Mouse (Mus musculus): ENCODE measurements at regions not wholly inside any gene's neighbourhood (a gene's known extent, or its start where the extent isn't known, plus 50 kb on each side); places are given as distances from the start of the nearest gene placed in this dataset.

DNA sequence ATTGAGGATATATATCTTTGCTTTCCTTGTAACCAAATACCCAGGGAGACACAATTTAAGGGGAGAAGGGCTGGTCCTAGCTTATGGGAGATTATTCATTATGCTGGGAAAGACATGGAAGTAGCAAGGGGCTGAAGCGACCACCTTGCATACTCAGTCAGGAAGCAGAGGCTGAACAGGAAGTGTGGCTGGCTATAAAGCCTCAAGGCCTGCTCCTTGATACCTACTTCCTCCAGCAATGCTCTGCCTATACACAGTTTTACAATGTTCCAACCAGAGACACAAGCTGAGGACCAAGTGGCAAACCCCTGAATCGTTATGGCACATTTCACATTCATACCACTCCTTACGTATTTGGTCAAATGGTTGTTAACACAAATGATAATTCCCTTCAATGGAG lies 284.3 kb downstream of the Gm11361 start:
- Histone ChIP-seq H3K4me1 (ENCODE audit: insufficient read depth) (peaks cover 7% of the 10 kb centered on the region; the same call in 1 of the 2 replicates), H3K36me3 (ENCODE audit: insufficient read depth) (no peaks in the 10 kb centered on the region), H3K9me3 (ENCODE audit: low read length) (0 out of 2 replicates have a peak, but pooled peaks cover 3% of the 10 kb centered on the region), H3K27me3 (ENCODE audit: insufficient read depth, low read length) (no peaks in the 10 kb centered on the region), H3K4me3 (ENCODE audit: low read depth, low read length) (no peak overlapping the region), H3K27ac (ENCODE audit: low read depth, low read length) (no peak overlapping the region), H3K9ac (no peak overlapping the region), H3K4me2 (ENCODE audit: low read depth) (no peak overlapping the region)
- no peak for ATAC-seq
- no peak for DNase-seq
- TF ChIP-seq CTCF (IDR thresholded peaks at IDR 0.05; ENCODE audit: low read depth), result no peak
- WGBS, result 94% methylated on average over 3 of the region's 3 CpGs

DNA sequence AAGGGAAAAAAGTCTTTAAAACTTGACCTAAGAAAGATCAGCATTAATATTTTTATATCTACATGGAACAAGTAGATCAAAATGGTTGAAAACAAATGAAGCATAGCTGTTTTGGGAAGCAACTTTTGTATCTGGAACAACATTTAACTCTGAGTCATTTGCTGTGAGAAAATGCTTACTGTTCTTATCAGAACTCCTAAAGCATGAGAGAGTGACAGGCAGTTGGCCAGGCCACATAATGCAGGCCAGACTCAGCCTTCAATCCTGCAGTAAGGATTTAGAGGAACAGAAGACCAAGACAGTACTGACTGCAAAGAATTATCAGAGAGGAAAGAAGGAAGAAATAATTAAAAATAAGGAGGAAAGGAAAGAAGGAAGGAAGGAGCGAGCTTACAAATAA lies 275.8 kb downstream of the Gm11361 start:
- ATAC-seq (no peak), DNase-seq (no peak)
- Histone ChIP-seq H3K9ac (no peak overlapping the region), H3K4me2 (ENCODE audit: low read depth) (no peak overlapping the region), H3K4me1 (ENCODE audit: insufficient read depth) (no peaks in the 10 kb centered on the region), H3K9me3 (ENCODE audit: low read length) (no peaks in the 10 kb centered on the region), H3K4me3 (ENCODE audit: low read depth, low read length) (no peak overlapping the region), H3K27ac (ENCODE audit: low read depth, low read length) (no peak overlapping the region), H3K27me3 (ENCODE audit: insufficient read depth, low read length) (no peaks in the 10 kb centered on the region), H3K36me3 (ENCODE audit: insufficient read depth) (no peaks in the 10 kb centered on the region)
- 95% methylated on average over 1 of the region's 1 CpGs for WGBS
- TF ChIP-seq CTCF (IDR thresholded peaks at IDR 0.05; ENCODE audit: low read depth), result no peak

DNA sequence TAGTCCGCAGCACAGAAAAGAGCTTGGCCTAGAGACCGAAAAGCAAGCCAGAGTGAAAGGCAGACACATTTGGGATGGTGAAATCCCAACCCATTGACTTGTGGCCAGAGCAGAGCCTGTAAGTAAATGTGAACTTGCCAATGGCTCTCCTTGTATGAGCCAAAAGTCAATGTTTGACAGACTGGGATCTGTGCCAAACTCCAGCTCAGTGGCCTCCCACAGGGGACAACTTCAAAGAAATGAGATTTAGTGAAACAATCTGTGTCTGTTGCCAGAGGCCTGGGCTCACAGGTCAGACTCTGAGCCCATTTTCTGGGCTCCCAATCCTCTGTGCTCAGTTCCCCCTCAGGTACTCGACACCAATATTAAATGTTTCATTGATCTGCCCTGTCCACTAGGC lies 274.9 kb downstream of the Gm11361 start:
- WGBS, result 71% methylated on average over 3 of the region's 3 CpGs
- H3K27me3 ChIP-seq (ENCODE audit: insufficient read depth, low read length), result no peaks in the 10 kb centered on the region
- H3K36me3 ChIP-seq (ENCODE audit: insufficient read depth), result no peaks in the 10 kb centered on the region
- H3K9ac ChIP-seq, result no peak overlapping the region
- H3K4me2 ChIP-seq (ENCODE audit: low read depth), result no peak overlapping the region
- no peaks in the 10 kb centered on the region for H3K4me1 ChIP-seq (ENCODE audit: insufficient read depth)
- ATAC-seq (peak; percentile 18), DNase-seq (no peak)
- no peak overlapping the region for H3K4me3 ChIP-seq (ENCODE audit: low read depth, low read length)
- H3K9me3 ChIP-seq (ENCODE audit: low read length), result no peaks in the 10 kb centered on the region
- no peak overlapping the region for H3K27ac ChIP-seq (ENCODE audit: low read depth, low read length)
- no peak for TF ChIP-seq CTCF (IDR thresholded peaks at IDR 0.05; ENCODE audit: low read depth)

DNA sequence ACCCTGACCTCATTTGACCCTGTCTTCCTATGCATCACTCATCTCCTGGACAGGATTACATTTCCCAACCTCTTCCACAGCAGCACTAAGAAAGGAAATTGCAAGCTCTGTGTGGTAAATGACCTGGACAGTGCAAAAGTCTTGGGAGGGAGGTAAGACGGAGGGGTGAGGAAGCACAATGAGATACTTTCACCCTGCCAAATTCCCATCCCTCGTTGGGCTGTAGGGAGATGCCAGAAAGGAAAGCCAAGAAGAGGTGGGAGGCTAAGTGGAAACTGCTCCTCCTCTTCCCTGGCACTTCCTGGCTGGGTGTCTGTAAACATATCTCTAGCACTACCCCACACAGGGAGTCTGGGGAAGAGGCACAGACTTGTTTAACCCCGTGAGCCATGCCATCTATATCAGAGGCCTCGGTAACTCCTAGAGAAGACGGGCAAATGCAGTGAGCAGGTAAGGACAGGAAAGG lies 274.2 kb downstream of the Gm11361 start:
- ATAC-seq, result no peak
- H3K4me2 ChIP-seq (ENCODE audit: low read depth), result no peak overlapping the region

DNA sequence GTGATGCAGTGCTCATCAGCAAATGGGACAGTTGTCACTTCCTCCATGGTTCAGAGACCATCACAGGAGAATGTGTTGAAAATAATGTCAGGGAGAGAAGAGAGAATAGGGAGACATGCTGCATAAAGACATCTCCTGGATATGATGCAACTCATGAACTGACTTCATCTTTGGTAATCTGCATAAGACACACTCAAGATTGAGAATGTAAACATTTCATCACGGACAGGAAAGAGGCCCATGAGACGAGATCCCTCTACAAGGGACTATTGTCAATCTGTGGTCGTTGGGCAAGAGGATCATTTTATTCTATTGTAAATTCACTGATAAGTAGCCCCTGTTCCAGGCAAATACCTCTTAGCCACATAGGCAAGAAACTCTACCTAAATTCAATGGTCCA lies 273.6 kb downstream of the Gm11361 start:
- no peaks in the 10 kb centered on the region for H3K36me3 ChIP-seq (ENCODE audit: insufficient read depth)
- TF ChIP-seq CTCF (IDR thresholded peaks at IDR 0.05; ENCODE audit: low read depth), result no peak
- no peaks in the 10 kb centered on the region for H3K4me1 ChIP-seq (ENCODE audit: insufficient read depth)
- DNase-seq (no peak), ATAC-seq (no peak)
- no peak overlapping the region for H3K27ac ChIP-seq (ENCODE audit: low read depth, low read length)
- no peak overlapping the region for H3K9ac ChIP-seq
- H3K27me3 ChIP-seq (ENCODE audit: insufficient read depth, low read length), result no peaks in the 10 kb centered on the region
- no peak overlapping the region for H3K4me3 ChIP-seq (ENCODE audit: low read depth, low read length)
- H3K4me2 ChIP-seq (ENCODE audit: low read depth), result no peak overlapping the region
- no peaks in the 10 kb centered on the region for H3K9me3 ChIP-seq (ENCODE audit: low read length)
- 91% methylated on average over 3 of the region's 3 CpGs for WGBS

More for the DNA sequence above, 274.2 kb downstream of the Gm11361 start:
- 88% methylated on average over 5 of the region's 5 CpGs for WGBS
- H3K9me3 ChIP-seq (ENCODE audit: low read length), result no peaks in the 10 kb centered on the region
- no peaks in the 10 kb centered on the region for H3K36me3 ChIP-seq (ENCODE audit: insufficient read depth)
- H3K4me3 ChIP-seq (ENCODE audit: low read depth, low read length), result no peak overlapping the region
- no peaks in the 10 kb centered on the region for H3K4me1 ChIP-seq (ENCODE audit: insufficient read depth)
- no peak for DNase-seq
- no peak for TF ChIP-seq CTCF (IDR thresholded peaks at IDR 0.05; ENCODE audit: low read depth)
- H3K27me3 ChIP-seq (ENCODE audit: insufficient read depth, low read length), result no peaks in the 10 kb centered on the region
- no peak overlapping the region for H3K9ac ChIP-seq
- no peak overlapping the region for H3K27ac ChIP-seq (ENCODE audit: low read depth, low read length)

DNA sequence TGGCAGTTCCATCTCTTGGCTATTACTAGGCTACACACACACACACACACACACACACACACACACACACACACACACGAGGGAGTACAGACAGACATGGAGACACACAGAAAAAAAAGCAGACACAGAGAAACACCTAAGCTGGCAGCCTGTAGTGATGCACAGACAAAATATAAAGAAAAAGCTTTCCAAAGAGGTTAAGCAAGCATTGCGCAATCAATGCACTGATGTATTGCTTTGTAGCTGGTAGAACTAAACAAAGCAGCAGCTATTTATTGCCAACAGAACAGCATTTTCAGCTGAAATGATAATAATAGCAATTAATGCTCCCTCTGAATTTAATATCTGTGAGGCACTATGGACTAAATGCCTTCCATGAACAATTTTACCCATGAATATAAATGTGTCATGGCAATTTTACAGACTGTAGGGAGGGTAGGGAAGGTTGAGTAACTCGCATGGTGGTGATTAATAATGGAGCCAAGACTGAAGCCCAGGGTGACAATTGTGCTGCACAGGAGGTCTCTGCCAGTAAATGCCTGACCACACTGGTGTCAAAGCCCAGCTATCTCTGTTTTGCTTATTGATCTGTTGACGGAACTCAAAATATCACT lies 271.7 kb downstream of the Gm11361 start:
- DNase-seq, result no peak
- no peak overlapping the region for H3K9ac ChIP-seq
- no peak for TF ChIP-seq CTCF (IDR thresholded peaks at IDR 0.05; ENCODE audit: low read depth)
- H3K27me3 ChIP-seq (ENCODE audit: insufficient read depth, low read length), result no peaks in the 10 kb centered on the region
- WGBS, result 66% methylated on average over 4 of the region's 4 CpGs
- no peak overlapping the region for H3K27ac ChIP-seq (ENCODE audit: low read depth, low read length)
- H3K4me1 ChIP-seq (ENCODE audit: insufficient read depth), result no peaks in the 10 kb centered on the region
- no peak overlapping the region for H3K4me2 ChIP-seq (ENCODE audit: low read depth)
- no peaks in the 10 kb centered on the region for H3K9me3 ChIP-seq (ENCODE audit: low read length)
- ATAC-seq, result peak; percentile 32; the same call in 1 of the 2 replicates
- no peak overlapping the region for H3K4me3 ChIP-seq (ENCODE audit: low read depth, low read length)
- H3K36me3 ChIP-seq (ENCODE audit: insufficient read depth), result no peaks in the 10 kb centered on the region

DNA sequence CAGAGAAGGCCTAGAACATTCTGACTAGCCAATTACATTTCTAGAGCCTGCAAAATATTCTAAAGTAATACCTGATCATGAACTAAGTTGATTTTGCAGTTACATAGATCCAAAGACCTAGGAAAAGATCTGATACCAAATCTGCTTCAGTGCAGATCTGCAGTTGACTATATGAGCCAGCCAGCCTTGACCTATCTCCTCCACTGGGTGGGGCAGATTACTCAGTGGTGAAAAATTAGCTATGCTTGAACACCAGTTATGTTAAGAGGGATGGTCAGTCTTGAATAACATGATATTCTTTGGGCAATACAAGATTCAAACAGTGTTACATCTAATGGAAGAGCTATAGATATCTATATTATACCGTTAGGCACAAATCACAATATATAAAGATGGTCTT lies 269.0 kb downstream of the Gm11361 start:
- Histone ChIP-seq H3K4me3 (ENCODE audit: low read depth, low read length) (no peak overlapping the region), H3K4me1 (ENCODE audit: insufficient read depth) (no peaks in the 10 kb centered on the region), H3K4me2 (ENCODE audit: low read depth) (no peak overlapping the region), H3K9ac (no peak overlapping the region), H3K36me3 (ENCODE audit: insufficient read depth) (no peaks in the 10 kb centered on the region), H3K9me3 (ENCODE audit: low read length) (no peaks in the 10 kb centered on the region), H3K27ac (ENCODE audit: low read depth, low read length) (no peak overlapping the region), H3K27me3 (ENCODE audit: insufficient read depth, low read length) (no peaks in the 10 kb centered on the region)
- ATAC-seq (no peak), DNase-seq (no peak)
- 94% methylated on average over 1 of the region's 1 CpGs for WGBS
- TF ChIP-seq CTCF (IDR thresholded peaks at IDR 0.05; ENCODE audit: low read depth), result no peak
